Mouse (Mus musculus) forebrain, embryonic 10.5 days (tissue): ENCODE measurements at regions not wholly inside any gene's neighbourhood (a gene's known extent, or its start where the extent isn't known, plus 50 kb on each side); places are given as distances from the start of the nearest gene placed in this dataset.

ENCODE experiments used
- DNase-seq: peaks from one replicate; pipeline ENCODE4 v3.0.0-alpha.2; 2017; ENCODE audit warnings: low spot score; ENCODE audit errors: extremely low spot score
- H3K27ac ChIP-seq: fragments of 300-500 bp; sonication (generic); 2 replicates; pipeline ENCODE4 v1.5.1; 2016; ENCODE audit warnings: mild to moderate bottlenecking
- H3K27me3 ChIP-seq: fragments of 300-500 bp; sonication (generic); 2 replicates; pipeline ENCODE4 v1.6.1; 2016; ENCODE audit warnings: mild to moderate bottlenecking; ENCODE audit not compliant: poor library complexity, severe bottlenecking
- H3K36me3 ChIP-seq: fragments of 300-500 bp; sonication (generic); replicated peaks from 2 replicates; pipeline ENCODE4 v1.6.1; 2016; ENCODE audit warnings: mild to moderate bottlenecking, moderate library complexity
- H3K4me1 ChIP-seq: fragments of 300-500 bp; sonication (generic); 2 replicates; pipeline ENCODE4 v1.6.1; 2016
- H3K4me3 ChIP-seq: fragments of 300-500 bp; sonication (generic); 2 replicates; pipeline ENCODE4 v1.5.1; 2016; ENCODE audit warnings: mild to moderate bottlenecking, moderate library complexity
- H3K9me3 ChIP-seq: fragments of 300-500 bp; sonication (generic); 2 replicates; pipeline ENCODE4 v1.6.1; 2016; ENCODE audit warnings: mild to moderate bottlenecking, moderate library complexity
- WGBS: fragments of 180-500 bp; shearing (Covaris S2); methylation state at CpG from one replicate; pipeline ENCODE4 v1.1.7; 2016; 5-methylcytosine and 5-hydroxymethylcytosine counted together

DNA sequence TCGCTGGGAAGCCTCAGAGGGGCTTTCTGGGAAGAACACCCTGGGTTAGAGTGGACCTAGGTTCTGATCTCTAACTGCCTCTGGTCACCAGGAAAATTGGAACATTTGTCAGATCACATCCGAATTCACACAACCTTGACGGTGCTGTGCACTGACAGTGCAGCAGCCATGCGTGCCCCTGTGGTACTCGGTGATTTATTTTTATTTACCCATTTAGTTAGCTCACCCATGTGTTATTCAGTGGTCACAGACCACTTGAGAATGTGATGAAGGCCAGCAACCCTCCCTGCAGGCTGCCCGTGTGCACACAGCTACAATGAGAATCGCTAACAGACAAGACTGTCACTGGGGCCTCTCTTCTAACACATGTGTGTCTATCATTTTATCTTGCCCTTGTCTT lies 303.8 kb upstream of the Rnf32 start:
- H3K27ac ChIP-seq: no peak overlapping the region
- H3K36me3 ChIP-seq: no peaks in the 10 kb centered on the region
- H3K4me1 ChIP-seq: peaks cover 8% of the 10 kb centered on the region
- DNase-seq: no peak
- no peaks in the 10 kb centered on the region for H3K27me3 ChIP-seq
- 92% methylated on average over 7 of the region's 7 CpGs for WGBS
- no peak overlapping the region for H3K4me3 ChIP-seq
- H3K9me3 ChIP-seq: no peaks in the 10 kb centered on the region

DNA sequence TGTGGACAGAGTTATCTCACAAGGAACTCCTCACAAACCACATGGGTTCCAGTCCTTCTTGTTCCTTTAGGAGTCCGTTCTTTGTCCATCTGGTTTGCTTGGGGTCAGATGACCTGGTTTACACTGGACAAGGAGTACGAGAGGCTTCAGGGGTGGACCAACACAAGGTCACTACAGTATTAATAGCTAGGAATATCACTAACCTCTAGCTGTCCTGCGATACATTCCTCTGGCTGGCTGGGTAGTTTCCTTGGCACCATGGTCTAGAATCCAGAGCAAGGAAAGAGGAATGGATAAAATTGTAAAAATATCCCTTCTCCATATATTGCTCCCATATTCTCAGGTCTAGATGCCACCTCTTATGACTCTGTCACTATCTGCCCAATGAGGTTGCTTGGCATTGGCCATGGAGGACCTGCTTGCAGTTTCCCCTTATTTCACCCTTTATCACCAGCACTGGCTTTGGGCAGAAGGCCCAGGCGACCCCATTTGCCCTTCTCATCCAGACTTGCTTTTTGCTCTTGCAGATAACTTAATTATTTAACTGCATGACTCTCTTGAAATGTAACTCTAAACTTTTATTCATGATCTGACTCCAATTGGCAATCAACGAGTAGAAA lies 310.9 kb upstream of the Rnf32 start:
- WGBS: 86% methylated on average over 5 of the region's 5 CpGs
- Histone ChIP-seq H3K27ac (no peak overlapping the region), H3K4me3 (no peak overlapping the region), H3K27me3 (no peaks in the 10 kb centered on the region), H3K4me1 (no peaks in the 10 kb centered on the region), H3K36me3 (no peaks in the 10 kb centered on the region), H3K9me3 (no peaks in the 10 kb centered on the region)
- DNase-seq: no peak

DNA sequence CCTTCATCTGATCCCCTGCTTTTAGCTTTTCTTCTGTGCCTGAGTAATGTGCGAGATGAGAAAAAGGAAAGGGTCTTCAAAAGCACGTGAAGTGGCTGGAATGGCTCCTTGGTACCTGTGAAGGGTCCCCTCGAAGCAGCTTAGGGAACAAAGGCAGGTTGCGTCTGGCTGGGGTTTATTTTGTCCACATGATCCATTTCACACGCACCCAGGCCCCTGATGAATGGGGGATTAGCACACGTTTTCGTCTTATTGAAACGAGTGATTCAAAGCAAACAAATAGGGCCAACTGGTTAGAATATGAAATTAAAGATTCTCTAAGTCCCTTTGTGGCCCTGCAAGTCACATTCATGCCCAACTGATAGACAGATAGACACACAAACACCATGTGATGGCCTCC lies 319.6 kb upstream of the Rnf32 start:
- Histone ChIP-seq H3K27me3 (peaks cover 19% of the 10 kb centered on the region; the same call in 1 of the 2 replicates), H3K4me3 (no peak overlapping the region), H3K4me1 (peaks cover 19% of the 10 kb centered on the region), H3K27ac (no peak overlapping the region), H3K36me3 (no peaks in the 10 kb centered on the region), H3K9me3 (no peaks in the 10 kb centered on the region)
- WGBS: 29% methylated on average over 8 of the region's 8 CpGs
- peak; percentile 21 for DNase-seq

DNA sequence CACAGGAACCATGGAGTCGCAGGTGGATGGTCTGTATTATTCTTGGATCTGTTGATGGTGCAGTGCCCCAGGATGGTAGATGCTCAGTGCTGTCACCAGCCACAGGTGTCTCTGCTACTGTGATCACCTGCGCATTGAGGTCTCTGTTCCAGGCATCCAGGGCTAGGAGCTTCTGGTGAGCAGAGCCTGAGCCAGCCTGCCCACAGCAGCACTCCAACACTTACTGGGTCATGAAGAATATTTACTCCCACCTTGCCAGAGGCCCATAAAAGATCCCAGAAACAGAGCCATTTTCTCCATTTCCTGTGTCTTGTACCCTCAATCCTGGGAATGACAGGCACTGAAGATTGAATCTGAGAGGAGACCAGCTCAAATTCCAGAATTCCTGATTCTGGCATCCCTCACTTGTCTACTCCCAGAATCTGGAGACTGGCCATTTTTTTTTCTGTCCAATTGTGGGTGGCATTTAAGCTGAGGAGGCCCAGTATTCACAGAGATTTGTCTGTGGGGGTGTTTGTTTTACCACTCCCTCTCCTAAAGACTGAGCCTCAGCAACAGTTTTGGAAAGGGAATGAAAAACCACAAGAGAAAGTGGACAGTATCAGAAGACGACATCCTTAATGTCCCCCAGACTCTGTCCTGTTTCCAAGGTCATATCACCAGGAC lies 322.1 kb upstream of the Rnf32 start:
- H3K9me3 ChIP-seq: no peaks in the 10 kb centered on the region
- no peak for DNase-seq
- no peak overlapping the region for H3K4me3 ChIP-seq
- peaks cover 19% of the 10 kb centered on the region for H3K4me1 ChIP-seq
- H3K36me3 ChIP-seq: no peaks in the 10 kb centered on the region
- H3K27me3 ChIP-seq: peaks cover 19% of the 10 kb centered on the region; the same call in 1 of the 2 replicates
- no peak overlapping the region for H3K27ac ChIP-seq
- 93% methylated on average over 3 of the region's 3 CpGs for WGBS

DNA sequence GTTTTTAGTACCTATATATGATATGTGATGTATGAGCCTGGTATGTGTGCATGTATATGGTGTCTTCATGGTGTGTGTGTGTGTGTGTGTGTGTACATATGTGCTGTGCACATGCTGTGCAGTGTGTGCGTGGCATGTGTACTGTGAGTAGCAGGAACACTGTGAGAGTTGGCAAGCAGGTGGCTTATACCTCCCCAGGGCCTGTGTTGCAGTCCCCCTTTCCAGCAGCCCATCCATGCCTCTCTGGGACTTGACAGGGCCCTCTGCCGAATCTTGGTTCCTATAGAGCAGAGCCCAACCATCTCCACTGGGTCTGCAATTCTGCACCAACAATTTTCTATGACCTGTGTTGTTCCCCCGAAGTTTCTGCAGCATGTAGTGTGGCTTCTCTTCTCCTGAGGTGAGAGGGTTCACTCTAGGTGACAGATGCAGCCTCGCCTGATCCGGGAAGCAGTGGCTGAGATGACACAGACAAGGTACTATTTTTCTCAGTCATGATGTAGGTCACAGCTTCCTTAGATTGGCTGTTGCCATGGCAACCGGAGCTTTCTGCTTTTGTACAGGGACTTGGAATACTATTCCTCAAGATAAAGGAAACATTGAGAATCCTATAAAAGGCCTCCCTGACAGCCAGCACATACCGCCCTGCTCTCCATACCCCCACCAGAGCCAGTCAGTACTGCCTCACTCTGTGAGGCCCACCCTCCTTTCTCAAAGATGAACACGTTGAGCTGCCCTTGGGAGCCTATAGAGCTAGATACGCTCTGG lies 336.0 kb upstream of the Rnf32 start:
- 79% methylated on average over 9 of the region's 9 CpGs for WGBS
- Histone ChIP-seq H3K27ac (peak overlapping the region; percentile 60; the same call in 1 of the 2 replicates), H3K36me3 (no peaks in the 10 kb centered on the region), H3K9me3 (no peaks in the 10 kb centered on the region), H3K27me3 (no peaks in the 10 kb centered on the region), H3K4me3 (no peak overlapping the region), H3K4me1 (peaks cover 12% of the 10 kb centered on the region)
- DNase-seq: peak; percentile 27

DNA sequence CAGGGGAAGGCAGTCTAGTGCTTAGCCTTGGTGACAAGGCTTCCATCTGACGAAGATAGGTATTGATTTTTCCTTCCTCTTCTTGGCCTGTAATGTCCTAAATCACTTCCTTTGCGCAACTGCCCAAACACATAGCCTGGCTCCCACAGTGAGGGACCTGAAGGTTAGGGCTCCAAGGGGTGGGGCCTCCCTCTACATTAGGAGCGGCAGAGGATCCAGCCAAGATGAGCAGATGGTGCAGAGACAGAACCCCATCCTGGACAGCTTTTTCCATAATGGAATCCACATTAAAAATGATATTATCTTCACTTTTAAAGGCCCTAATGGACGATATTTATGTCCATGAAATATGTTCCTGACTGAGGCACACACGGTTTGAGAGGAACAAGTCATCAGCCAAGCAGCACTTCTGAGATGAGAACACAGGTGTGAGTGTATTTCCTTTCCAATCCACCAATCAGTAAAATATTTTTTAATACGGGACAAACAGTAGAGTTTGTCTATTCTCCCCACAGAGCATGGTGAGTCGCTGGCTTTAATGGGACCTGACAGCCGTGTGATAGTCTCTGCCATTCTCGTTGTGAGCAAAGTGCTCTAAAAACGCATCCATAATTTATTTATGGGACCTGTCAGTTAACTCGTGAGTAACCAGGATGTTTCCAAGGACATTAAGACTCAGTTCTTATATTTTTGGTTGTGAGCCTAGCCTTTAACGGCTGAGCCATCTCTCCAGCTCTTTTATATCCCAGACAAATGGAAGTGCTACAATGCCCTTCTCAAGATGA lies 357.5 kb upstream of the Rnf32 start:
- no peak for DNase-seq
- Histone ChIP-seq H3K27me3 (no peaks in the 10 kb centered on the region), H3K4me3 (no peak overlapping the region), H3K27ac (no peak overlapping the region), H3K36me3 (no peaks in the 10 kb centered on the region), H3K4me1 (no peaks in the 10 kb centered on the region), H3K9me3 (no peaks in the 10 kb centered on the region)
- WGBS: 90% methylated on average over 12 of the region's 12 CpGs

DNA sequence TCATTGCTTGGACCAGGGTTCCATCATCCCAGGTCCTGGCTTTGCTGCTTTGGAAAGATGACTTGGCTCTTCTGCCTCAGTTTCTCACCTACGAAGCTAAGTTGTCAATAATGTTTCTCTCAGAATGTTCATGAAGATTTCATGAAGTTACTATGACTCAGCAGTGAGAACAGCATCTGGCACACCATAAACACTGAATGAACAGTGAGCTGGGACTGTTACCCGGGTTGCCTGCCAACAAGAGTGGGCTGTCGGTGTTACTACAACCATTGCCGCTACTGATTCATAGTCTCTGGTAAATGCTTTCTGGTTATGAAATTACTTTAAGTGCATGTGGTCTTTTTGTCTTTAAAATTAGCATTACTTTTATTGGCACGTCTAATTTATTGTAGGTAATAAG lies 352.0 kb upstream of the Shh start:
- 94% methylated on average over 5 of the region's 5 CpGs for WGBS
- H3K36me3 ChIP-seq: no peaks in the 10 kb centered on the region
- H3K4me3 ChIP-seq: no peak overlapping the region
- H3K27ac ChIP-seq: no peak overlapping the region
- H3K9me3 ChIP-seq: no peaks in the 10 kb centered on the region
- no peaks in the 10 kb centered on the region for H3K27me3 ChIP-seq
- DNase-seq: no peak
- H3K4me1 ChIP-seq: no peaks in the 10 kb centered on the region

DNA sequence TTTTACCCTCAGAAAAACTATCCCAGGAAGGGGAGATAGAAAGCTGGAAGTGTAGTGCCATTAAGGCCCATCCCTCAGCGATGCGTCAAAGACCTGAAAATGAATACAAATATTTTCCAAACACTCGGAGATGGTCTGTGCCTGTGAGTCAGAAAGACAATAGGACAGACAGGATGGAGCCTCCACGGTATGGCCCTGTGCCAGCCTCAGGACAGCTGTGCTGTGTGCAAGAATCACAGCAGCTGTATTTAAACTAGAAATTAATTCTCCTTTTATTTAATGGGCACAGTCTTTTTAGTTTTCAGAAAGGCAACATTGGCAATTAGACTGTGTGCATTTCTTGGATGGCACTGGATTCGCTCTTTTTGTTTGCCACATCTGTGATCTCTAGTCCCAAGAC lies 340.9 kb upstream of the Shh start:
- DNase-seq: no peak
- H3K36me3 ChIP-seq: no peaks in the 10 kb centered on the region
- H3K4me3 ChIP-seq: no peak overlapping the region
- no peaks in the 10 kb centered on the region for H3K4me1 ChIP-seq
- WGBS: 91% methylated on average over 5 of the region's 5 CpGs
- H3K27ac ChIP-seq: no peak overlapping the region
- H3K27me3 ChIP-seq: no peaks in the 10 kb centered on the region
- no peaks in the 10 kb centered on the region for H3K9me3 ChIP-seq

DNA sequence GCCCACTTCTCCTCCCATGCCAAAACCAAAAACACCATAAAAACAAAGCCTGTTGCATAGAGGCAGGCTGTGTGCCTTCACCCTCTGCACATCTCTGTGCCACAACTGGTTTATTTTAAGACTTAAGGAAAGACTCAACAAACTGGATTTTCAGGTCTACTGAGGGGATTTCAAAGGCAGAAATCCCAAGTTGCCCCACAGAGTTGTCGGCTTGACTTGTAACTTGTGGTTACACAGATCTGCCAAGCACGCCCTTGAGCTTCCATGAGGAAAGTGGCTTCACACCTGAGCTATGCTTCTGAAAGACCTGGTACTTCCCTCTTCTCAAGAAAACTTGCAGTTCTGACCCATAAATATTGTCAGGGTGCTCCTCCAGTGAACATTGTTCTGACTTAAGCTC lies 332.4 kb upstream of the Shh start:
- Histone ChIP-seq H3K9me3 (no peaks in the 10 kb centered on the region), H3K4me1 (peaks cover 4% of the 10 kb centered on the region; the same call in 1 of the 2 replicates), H3K27ac (no peak overlapping the region), H3K27me3 (no peaks in the 10 kb centered on the region), H3K4me3 (no peak overlapping the region), H3K36me3 (no peaks in the 10 kb centered on the region)
- WGBS: 96% methylated on average over 2 of the region's 2 CpGs
- no peak for DNase-seq

DNA sequence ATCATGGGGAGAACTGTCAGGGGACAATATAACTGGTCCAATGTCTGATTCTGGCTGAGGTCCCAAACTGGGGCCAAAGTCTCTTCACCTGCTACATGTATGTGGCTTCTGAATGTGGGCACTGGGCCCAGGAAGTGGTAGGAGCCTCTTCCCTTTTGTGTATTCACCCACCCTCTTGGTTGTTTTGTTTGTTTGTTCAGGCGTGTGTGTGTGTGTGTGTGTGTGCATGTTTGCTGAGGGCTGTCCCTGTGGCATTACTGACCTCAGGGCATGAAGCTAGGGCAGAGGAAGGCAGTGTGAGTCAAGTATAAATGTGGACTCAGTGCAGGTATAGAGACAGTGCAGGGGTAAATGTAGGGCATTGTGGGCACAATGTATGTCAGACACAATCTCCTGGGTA lies 331.3 kb upstream of the Shh start:
- no peak overlapping the region for H3K27ac ChIP-seq
- WGBS: 69% methylated on average over 1 of the region's 1 CpGs

DNA sequence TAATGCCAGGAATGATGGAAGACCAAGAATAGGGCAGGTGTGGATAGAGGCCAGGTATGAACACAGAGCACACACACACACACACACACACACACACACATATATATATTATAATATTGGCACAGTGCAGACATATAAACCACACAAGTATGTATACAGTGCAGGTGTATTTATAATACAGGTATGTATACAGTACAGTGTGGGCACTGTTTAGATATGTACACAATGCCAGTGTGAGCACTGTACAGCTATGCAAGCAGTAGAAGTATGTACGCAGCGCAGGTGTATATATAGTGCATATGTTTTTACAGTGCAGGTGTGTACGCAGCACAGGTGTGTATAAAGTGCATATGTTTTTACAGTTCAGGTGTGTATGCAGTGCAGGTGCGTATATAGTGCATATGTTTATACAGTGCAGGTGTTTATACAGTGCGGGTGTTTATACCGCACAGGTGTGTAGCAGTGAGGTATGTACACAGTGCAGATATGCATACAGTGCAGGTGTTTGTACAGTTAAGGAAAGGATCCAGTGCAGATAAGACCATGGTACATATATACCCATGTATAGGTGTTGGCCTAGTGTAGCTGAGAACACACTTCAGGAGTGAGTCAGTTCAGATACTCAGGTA lies 328.2 kb upstream of the Shh start:
- no peak overlapping the region for H3K4me3 ChIP-seq

More for the DNA sequence above, 331.3 kb upstream of the Shh start:
- no peak for DNase-seq
- H3K36me3 ChIP-seq: no peaks in the 10 kb centered on the region
- peaks cover 4% of the 10 kb centered on the region; the same call in 1 of the 2 replicates for H3K4me1 ChIP-seq
- H3K9me3 ChIP-seq: no peaks in the 10 kb centered on the region
- no peaks in the 10 kb centered on the region for H3K27me3 ChIP-seq
- H3K4me3 ChIP-seq: no peak overlapping the region

DNA sequence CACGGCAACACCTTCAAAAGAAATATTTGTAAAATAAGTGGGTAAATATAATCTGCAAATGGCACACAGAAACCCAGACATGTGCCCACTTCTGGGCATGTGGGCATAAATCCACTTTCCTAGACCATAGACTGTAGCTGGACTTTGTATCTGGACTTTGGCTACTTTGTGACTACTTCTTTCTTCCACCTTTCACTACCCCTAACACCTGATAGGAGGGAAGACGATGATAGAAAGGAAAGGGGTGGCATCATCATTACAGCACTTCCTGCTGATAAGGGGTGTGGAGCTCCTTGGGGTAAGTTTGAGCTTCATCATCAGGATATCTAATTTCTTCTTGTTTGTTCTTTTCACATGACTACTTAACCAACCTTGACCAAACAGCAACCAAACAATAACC lies 326.7 kb upstream of the Shh start:
- Histone ChIP-seq H3K4me3 (no peak overlapping the region), H3K4me1 (peaks cover 4% of the 10 kb centered on the region; the same call in 1 of the 2 replicates), H3K36me3 (no peaks in the 10 kb centered on the region), H3K9me3 (no peaks in the 10 kb centered on the region), H3K27ac (no peak overlapping the region), H3K27me3 (peaks cover 1% of the 10 kb centered on the region)
- WGBS: 94% methylated on average over 2 of the region's 2 CpGs
- DNase-seq: no peak

More for the DNA sequence above, 328.2 kb upstream of the Shh start:
- H3K27me3 ChIP-seq: no peaks in the 10 kb centered on the region
- H3K36me3 ChIP-seq: no peaks in the 10 kb centered on the region
- no peaks in the 10 kb centered on the region for H3K9me3 ChIP-seq
- no peak for DNase-seq
- no peak overlapping the region for H3K27ac ChIP-seq
- WGBS: 98% methylated on average over 6 of the region's 6 CpGs
- H3K4me1 ChIP-seq: peaks cover 4% of the 10 kb centered on the region; the same call in 1 of the 2 replicates
